Mouse (Mus musculus): ENCODE measurements around the gene Cxcr4. TPM values are rescaled to one million over a fixed set of nuclear protein-coding genes. Genes with fewer than 3 reads are reported as not detected.
"Not testable (repeated sequence)": the region's sequence is repeated elsewhere in the genome, so short reads cannot be mapped to it uniquely, and the experiment has no call there.

The Cxcr4 gene
- polyA plus RNA-seq, 1 experiment, result 262 TPM

- Histone ChIP-seq H3K27ac (ENCODE audit: insufficient read depth, low read depth, low read length) (no peak overlapping the region), H3K4me1 (ENCODE audit: control insufficient read depth, insufficient read depth, low read length) (0 out of 2 replicates have a peak, but pooled peaks cover 6% of the 10 kb centered on the region), H3K4me3 (ENCODE audit: insufficient read depth, low read length) (peak overlapping the region; percentile 75; the same call in 1 of the 2 replicates)
- TF ChIP-seq POLR2A (IDR thresholded peaks at IDR 0.05; ENCODE audit: borderline replicate concordance, low read depth, low read length) (no peak), CTCF (IDR thresholded peaks at IDR 0.05; ENCODE audit: low read depth, low read length) (no peak)
Observed at GRCm38 (mm10) chr1:128590011-128590410, 2.1 kb downstream of the Cxcr4 start.

GRCm38 (mm10) chr1:128589488-128589887 lies 2.6 kb downstream of the Cxcr4 start:
- Histone ChIP-seq H3K4me1 (ENCODE audit: control insufficient read depth, insufficient read depth, low read length) (0 out of 2 replicates have a peak, but pooled peaks cover 6% of the 10 kb centered on the region), H3K4me3 (ENCODE audit: insufficient read depth, low read length) (no peak overlapping the region), H3K27ac (ENCODE audit: insufficient read depth, low read depth, low read length) (no peak overlapping the region)
- no peak for TF ChIP-seq POLR2A (IDR thresholded peaks at IDR 0.05; ENCODE audit: borderline replicate concordance, low read depth, low read length)
- no peak for TF ChIP-seq CTCF (IDR thresholded peaks at IDR 0.05; ENCODE audit: low read depth, low read length)

- TF ChIP-seq CTCF (IDR thresholded peaks at IDR 0.05; ENCODE audit: low read depth, low read length) (no peak), POLR2A (IDR thresholded peaks at IDR 0.05; ENCODE audit: borderline replicate concordance, low read depth, low read length) (no peak)
- Histone ChIP-seq H3K4me1 (ENCODE audit: control insufficient read depth, insufficient read depth, low read length) (0 out of 2 replicates have a peak, but pooled peaks cover 6% of the 10 kb centered on the region), H3K27ac (ENCODE audit: insufficient read depth, low read depth, low read length) (no peak overlapping the region), H3K4me3 (ENCODE audit: insufficient read depth, low read length) (no peak overlapping the region)
Observed at GRCm38 (mm10) chr1:128588337-128588736, 3.8 kb downstream of the Cxcr4 start.

GRCm38 (mm10) chr1:128586928-128587780 lies 4.9 kb downstream of the Cxcr4 start:
- Histone ChIP-seq H3K27ac (ENCODE audit: insufficient read depth, low read depth, low read length) (no peak overlapping the region), H3K4me3 (ENCODE audit: insufficient read depth, low read length) (no peak overlapping the region), H3K4me1 (ENCODE audit: control insufficient read depth, insufficient read depth, low read length) (0 out of 2 replicates have a peak, but pooled peaks cover 2% of the 10 kb centered on the region)
- TF ChIP-seq CTCF (IDR thresholded peaks at IDR 0.05; ENCODE audit: low read depth, low read length) (no peak), POLR2A (IDR thresholded peaks at IDR 0.05; ENCODE audit: borderline replicate concordance, low read depth, low read length) (no peak)

- Histone ChIP-seq H3K4me3 (ENCODE audit: insufficient read depth, low read length) (no peak overlapping the region), H3K4me1 (ENCODE audit: control insufficient read depth, insufficient read depth, low read length) (0 out of 2 replicates have a peak, but pooled peaks cover 2% of the 10 kb centered on the region), H3K27ac (ENCODE audit: insufficient read depth, low read depth, low read length) (no peak overlapping the region)
- TF ChIP-seq CTCF (IDR thresholded peaks at IDR 0.05; ENCODE audit: low read depth, low read length) (no peak), POLR2A (IDR thresholded peaks at IDR 0.05; ENCODE audit: borderline replicate concordance, low read depth, low read length) (no peak)
Observed at GRCm38 (mm10) chr1:128586162-128586927, 5.7 kb downstream of the Cxcr4 start.

- H3K4me3 ChIP-seq (ENCODE audit: insufficient read depth, low read length), result no peak overlapping the region
- TF ChIP-seq POLR2A (IDR thresholded peaks at IDR 0.05; ENCODE audit: borderline replicate concordance, low read depth, low read length) (no peak), CTCF (IDR thresholded peaks at IDR 0.05; ENCODE audit: low read depth, low read length) (no peak)
- no peak overlapping the region for H3K27ac ChIP-seq (ENCODE audit: insufficient read depth, low read depth, low read length)
- 0 out of 2 replicates have a peak, but pooled peaks cover 2% of the 10 kb centered on the region for H3K4me1 ChIP-seq (ENCODE audit: control insufficient read depth, insufficient read depth, low read length)
Observed at GRCm38 (mm10) chr1:128585396-128586161, 6.5 kb downstream of the Cxcr4 start.

GRCm38 (mm10) chr1:128584716-128585115 lies 7.4 kb downstream of the Cxcr4 start:
- not testable (repeated sequence) for H3K4me3 ChIP-seq (ENCODE audit: insufficient read depth, low read length); H3K4me1 ChIP-seq (ENCODE audit: control insufficient read depth, insufficient read depth, low read length); H3K27ac ChIP-seq (ENCODE audit: insufficient read depth, low read depth, low read length)

- Histone ChIP-seq H3K4me1 (ENCODE audit: control insufficient read depth, insufficient read depth, low read length) (no peaks in the 10 kb centered on the region), H3K4me3 (ENCODE audit: insufficient read depth, low read length) (no peak overlapping the region), H3K27ac (ENCODE audit: insufficient read depth, low read depth, low read length) (no peak overlapping the region)
- no peak for TF ChIP-seq CTCF (IDR thresholded peaks at IDR 0.05; ENCODE audit: low read depth, low read length)
- TF ChIP-seq POLR2A (IDR thresholded peaks at IDR 0.05; ENCODE audit: borderline replicate concordance, low read depth, low read length), result no peak
Observed at GRCm38 (mm10) chr1:128583279-128583872, 8.7 kb downstream of the Cxcr4 start.

- no peak overlapping the region for H3K27ac ChIP-seq (ENCODE audit: insufficient read depth, low read depth, low read length)
- H3K4me3 ChIP-seq (ENCODE audit: insufficient read depth, low read length), result no peak overlapping the region
- no peak for TF ChIP-seq CTCF (IDR thresholded peaks at IDR 0.05; ENCODE audit: low read depth, low read length)
- TF ChIP-seq POLR2A (IDR thresholded peaks at IDR 0.05; ENCODE audit: borderline replicate concordance, low read depth, low read length), result no peak
- peaks cover 3% of the 10 kb centered on the region; the same call in 1 of the 2 replicates for H3K4me1 ChIP-seq (ENCODE audit: control insufficient read depth, insufficient read depth, low read length)
Observed at GRCm38 (mm10) chr1:128580321-128580720, 11.8 kb downstream of the Cxcr4 start.

Measured in bone marrow macrophage, adult 2 months (primary cell).